Mouse (Mus musculus): ENCODE results near the gene Atp6v0c.

Atp6v0c gene

GRCm38 (mm10) chr17:24169317-24170065 is at the start of gene Atp6v0c:
Gene Atp6v0c (minus strand): TSS chr17:24169702.
- DNase-seq, result peak; percentile 98

- peak; percentile 38 to 46 for DNase-seq
Measured at GRCm38 (mm10) chr17:24216836-24217235, 47.3 kb upstream of the Atp6v0c start.

- no peak for DNase-seq
Measured at GRCm38 (mm10) chr17:24213186-24213585, 43.7 kb upstream of the Atp6v0c start.

GRCm38 (mm10) chr17:24212441-24213018 is 43.0 kb upstream of the Atp6v0c start:
- no peak for DNase-seq

- peak; percentile 88 to 89 for DNase-seq
Measured at GRCm38 (mm10) chr17:24211631-24212440, 42.3 kb upstream of the Atp6v0c start.

- peak; percentile 16 to 39 for DNase-seq
Measured at GRCm38 (mm10) chr17:24210591-24210990, 41.1 kb upstream of the Atp6v0c start.

- DNase-seq, result no peak
Measured at GRCm38 (mm10) chr17:24209916-24210240, 40.4 kb upstream of the Atp6v0c start.

- peak; percentile 77 to 86 for DNase-seq
Measured at GRCm38 (mm10) chr17:24209043-24209915, 39.8 kb upstream of the Atp6v0c start, which contains the start of gene Ntn3. Gene Ntn3 (minus strand): TSS chr17:24209531.

- peak; percentile 63 to 68 for DNase-seq
Measured at GRCm38 (mm10) chr17:24208641-24209042, 39.1 kb upstream of the Atp6v0c start.

- DNase-seq, result peak; percentile 74 to 83
Measured at GRCm38 (mm10) chr17:24207768-24208640, 38.5 kb upstream of the Atp6v0c start.

GRCm38 (mm10) chr17:24206451-24207351 is 37.2 kb upstream of the Atp6v0c start:
- peak; percentile 69 to 75 for DNase-seq

GRCm38 (mm10) chr17:24205908-24206361 is 36.4 kb upstream of the Atp6v0c start:
- peak; percentile 53 to 63 for DNase-seq

- peak; percentile 97 to 98 for DNase-seq
Measured at GRCm38 (mm10) chr17:24205284-24205888, 35.9 kb upstream of the Atp6v0c start, which contains the start of gene Tbc1d24. Gene Tbc1d24 (minus strand): TSS chr17:24205562.

- DNase-seq, result peak in 1 of 2 experiments; percentile 52
Measured at GRCm38 (mm10) chr17:24204846-24205245, 35.3 kb upstream of the Atp6v0c start.

GRCm38 (mm10) chr17:24203611-24204534 is 34.4 kb upstream of the Atp6v0c start:
- no peak for DNase-seq

GRCm38 (mm10) chr17:24203068-24203467 is 33.6 kb upstream of the Atp6v0c start:
- no peak for DNase-seq

GRCm38 (mm10) chr17:24201092-24201491 is 31.6 kb upstream of the Atp6v0c start:
- no peak for DNase-seq

GRCm38 (mm10) chr17:24199741-24200140 is 30.2 kb upstream of the Atp6v0c start:
- DNase-seq, result peak; percentile 35 to 37

Data from cerebellum, postnatal 10 days (tissue).